Mouse (Mus musculus) liver (tissue): Measurements from ENCODE around the gene Phyh.
"Not testable (repeated sequence)": the region's sequence is repeated elsewhere in the genome, so short reads cannot be mapped to it uniquely, and the experiment has no call there.

Source experiments
- DNase-seq: peaks from one replicate; pipeline ENCODE4 v3.0.0-alpha.2; 2020; ENCODE audit warnings: mixed read lengths

Phyh gene

GRCm38 (mm10) chr2:4921019-4921418 is 2.2 kb downstream of the Phyh start:
- no peak for DNase-seq

GRCm38 (mm10) chr2:4922476-4923164 is 3.8 kb downstream of the Phyh start:
- DNase-seq: peak; percentile 12

- no peak for DNase-seq
These were observed 8.6 kb downstream of the Phyh start for GRCm38 (mm10) chr2:4927391-4927790.

- no peak for DNase-seq
These were observed 10.4 kb downstream of the Phyh start for GRCm38 (mm10) chr2:4929230-4929629.

GRCm38 (mm10) chr2:4934516-4934915 is 15.7 kb downstream of the Phyh start:
- DNase-seq: no peak

- DNase-seq: no peak
These were observed 19.1 kb downstream of the Phyh start for GRCm38 (mm10) chr2:4937931-4938330.

- no peak for DNase-seq
These were observed 22.0 kb downstream of the Phyh start for GRCm38 (mm10) chr2:4940861-4941260.

GRCm38 (mm10) chr2:4949691-4950090 is 30.9 kb downstream of the Phyh start:
- DNase-seq: not testable (repeated sequence)

GRCm38 (mm10) chr2:4950986-4951385 is 32.2 kb downstream of the Phyh start:
- no peak for DNase-seq

- no peak for DNase-seq
These were observed 35.5 kb downstream of the Phyh start for GRCm38 (mm10) chr2:4954216-4954760.

- no peak for DNase-seq
These were observed 39.2 kb downstream of the Phyh start for GRCm38 (mm10) chr2:4958039-4958438.

- DNase-seq: no peak
These were observed 49.0 kb downstream of the Phyh start for GRCm38 (mm10) chr2:4967806-4968205.

- DNase-seq: no peak
These were observed 50.3 kb downstream of the Phyh start for GRCm38 (mm10) chr2:4969083-4969482.

GRCm38 (mm10) chr2:4975807-4976206 is 57.0 kb downstream of the Phyh start, which contains the start of gene Ucma:
Ucma (plus strand) TSS chr2:4976122.
- no peak for DNase-seq

- DNase-seq: no peak
These were observed 59.3 kb downstream of the Phyh start for GRCm38 (mm10) chr2:4978091-4978490.

- no peak for DNase-seq
These were observed 65.2 kb downstream of the Phyh start for GRCm38 (mm10) chr2:4983987-4984386.

- DNase-seq: no peak
These were observed 66.2 kb downstream of the Phyh start for GRCm38 (mm10) chr2:4985000-4985399.

GRCm38 (mm10) chr2:4986798-4987197 is 68.0 kb downstream of the Phyh start:
- DNase-seq: no peak

GRCm38 (mm10) chr2:4987388-4988180 is 68.8 kb downstream of the Phyh start:
- no peak for DNase-seq
